Mouse (Mus musculus) liver, adult (tissue): ENCODE measurements around the gene Alkbh7.

ENCODE experiments used
- GATA4 ChIP-seq: IDR thresholded peaks from 2 replicates; pipeline ENCODE4 v1.6.1; 2014; ENCODE audit warnings: mild to moderate bottlenecking, low read length; ENCODE audit not compliant: insufficient replicate concordance

Alkbh7 gene

GRCm38 (mm10) chr17:56976531-56977390, 20.4 kb upstream of the Alkbh7 start:
- TF ChIP-seq GATA4 = no peak

GRCm38 (mm10) chr17:56979524-56979923, 17.6 kb upstream of the Alkbh7 start:
- TF ChIP-seq GATA4 = no peak

- TF ChIP-seq GATA4 = no peak
Observed at GRCm38 (mm10) chr17:56981049-56981448, 16.1 kb upstream of the Alkbh7 start.

- no peak for TF ChIP-seq GATA4
Observed at GRCm38 (mm10) chr17:56982013-56982412, 15.1 kb upstream of the Alkbh7 start, which contains the start of gene Acer1. Gene Acer1 (minus strand): TSS chr17:56982126.

GRCm38 (mm10) chr17:56984886-56985285, 12.3 kb upstream of the Alkbh7 start:
- no peak for TF ChIP-seq GATA4

GRCm38 (mm10) chr17:56985656-56986055, 11.5 kb upstream of the Alkbh7 start:
- TF ChIP-seq GATA4 = no peak

- no peak for TF ChIP-seq GATA4
Observed at GRCm38 (mm10) chr17:56986105-56986805, 10.9 kb upstream of the Alkbh7 start.

GRCm38 (mm10) chr17:56988441-56988840, 8.7 kb upstream of the Alkbh7 start:
- TF ChIP-seq GATA4 = no peak

- TF ChIP-seq GATA4 = no peak
Observed at GRCm38 (mm10) chr17:56988921-56989430, 8.2 kb upstream of the Alkbh7 start.

- TF ChIP-seq GATA4 = no peak
Observed at GRCm38 (mm10) chr17:56989467-56990114, 7.5 kb upstream of the Alkbh7 start.

- no peak for TF ChIP-seq GATA4
Observed at GRCm38 (mm10) chr17:56990115-56990746, 6.9 kb upstream of the Alkbh7 start, which contains the start of gene Clpp. Gene Clpp (plus strand): TSS chr17:56990305.

GRCm38 (mm10) chr17:56990966-56991365, 6.2 kb upstream of the Alkbh7 start:
- no peak for TF ChIP-seq GATA4

GRCm38 (mm10) chr17:56995046-56995445, 2.1 kb upstream of the Alkbh7 start:
- no peak for TF ChIP-seq GATA4

GRCm38 (mm10) chr17:56996506-56996905, 633 bp upstream of the Alkbh7 start:
- no peak for TF ChIP-seq GATA4

- no peak for TF ChIP-seq GATA4
Observed at GRCm38 (mm10) chr17:56999414-56999813, 2.3 kb downstream of the Alkbh7 start.
